Mouse (Mus musculus) C2C12 (cell line): ENCODE results near the gene Tmem151a.
A peak's percentile ranks its signal among the peaks of the same experiment; 100 is the strongest.

ENCODE experiments used
- CEBPB ChIP-seq: IDR thresholded peaks from one replicate; pipeline ENCODE4 v1.6.1; 2011; ENCODE audit warnings: low read depth, mild to moderate bottlenecking, control low read depth, moderate library complexity
- CTCF ChIP-seq: IDR thresholded peaks from one replicate; pipeline ENCODE4 v1.5.1; 2011; ENCODE audit not compliant: control insufficient read depth, insufficient read depth, insufficient read length
- MAX ChIP-seq: IDR thresholded peaks from one replicate; pipeline ENCODE4 v1.6.1; 2011; ENCODE audit warnings: mild to moderate bottlenecking, control low read depth
- USF1 ChIP-seq: IDR thresholded peaks from one replicate; pipeline ENCODE4 v1.6.1; 2011; ENCODE audit warnings: low read depth, mild to moderate bottlenecking, control low read depth, moderate library complexity

DNA sequence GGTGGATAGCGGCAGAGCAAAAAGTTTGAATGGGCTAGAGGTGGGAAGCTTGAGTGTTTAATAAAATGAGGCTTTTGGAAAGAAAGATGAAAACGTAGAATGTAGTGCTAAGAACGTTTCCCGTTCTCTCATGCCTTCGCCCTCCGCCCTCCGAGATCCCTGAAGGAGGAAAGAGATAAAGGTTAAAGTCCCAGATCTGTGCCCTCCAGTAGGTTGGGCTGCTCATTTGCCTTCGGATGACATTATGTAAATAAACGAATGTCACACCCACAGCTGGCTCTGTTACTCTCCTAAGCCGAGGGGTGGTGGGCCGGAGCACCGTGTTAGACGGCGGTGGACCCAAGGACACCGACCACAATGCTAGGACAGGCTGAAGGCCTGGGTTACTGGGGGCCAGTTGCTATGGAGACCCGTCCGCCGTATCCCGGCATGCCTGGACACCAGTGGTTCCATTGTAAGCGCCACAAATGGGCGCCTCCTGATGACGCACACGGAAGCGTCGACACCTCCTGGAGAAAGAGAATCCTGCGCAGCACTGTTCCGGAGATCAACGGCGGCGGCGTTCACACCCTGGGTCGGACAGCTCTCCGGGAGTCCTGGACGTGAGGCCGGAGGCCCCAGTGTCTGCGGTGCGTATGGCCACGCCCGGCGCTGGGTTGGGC, 44.3 kb downstream of the Tmem151a start, which contains the start of gene Brms1:
- TF ChIP-seq CTCF (no peak), CEBPB (no peak), USF1 (no peak), MAX (peak; percentile 54)
